Mouse (Mus musculus): Measurements from ENCODE around the gene Rbfox1.

DNA sequence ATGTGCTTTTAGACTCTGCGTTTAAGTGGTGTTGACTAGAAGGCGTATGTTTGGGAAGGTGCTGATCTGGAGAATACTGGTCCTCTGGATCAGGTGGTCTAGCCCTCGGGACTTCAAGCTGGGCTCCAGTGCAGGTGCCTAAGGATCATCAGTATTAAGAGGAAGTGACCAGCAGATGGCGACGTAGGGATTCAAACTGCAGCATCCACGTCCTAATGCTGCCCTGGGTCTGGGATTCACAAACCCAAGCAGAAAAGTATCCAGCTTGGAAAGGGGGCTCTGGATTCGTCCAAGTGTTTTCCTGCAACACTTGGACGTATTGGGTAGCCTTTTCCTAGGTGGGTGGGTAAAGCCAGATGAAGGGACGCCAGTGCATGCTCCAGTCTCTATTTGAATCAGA, 906.5 kb downstream of the Rbfox1 start:
- TF ChIP-seq CTCF (IDR thresholded peaks at IDR 0.05; ENCODE audit: borderline replicate concordance, extremely low read depth, insufficient read depth, insufficient read length) (peak; percentile 77), POLR2A (IDR thresholded peaks at IDR 0.05; ENCODE audit: borderline replicate concordance, extremely low read depth, insufficient read depth, insufficient read length, poor library complexity, severe bottlenecking) (no peak)

Measured in brain, embryonic 14.5 days (tissue).